Mouse (Mus musculus): ENCODE results near the gene Pecam1.

DNA sequence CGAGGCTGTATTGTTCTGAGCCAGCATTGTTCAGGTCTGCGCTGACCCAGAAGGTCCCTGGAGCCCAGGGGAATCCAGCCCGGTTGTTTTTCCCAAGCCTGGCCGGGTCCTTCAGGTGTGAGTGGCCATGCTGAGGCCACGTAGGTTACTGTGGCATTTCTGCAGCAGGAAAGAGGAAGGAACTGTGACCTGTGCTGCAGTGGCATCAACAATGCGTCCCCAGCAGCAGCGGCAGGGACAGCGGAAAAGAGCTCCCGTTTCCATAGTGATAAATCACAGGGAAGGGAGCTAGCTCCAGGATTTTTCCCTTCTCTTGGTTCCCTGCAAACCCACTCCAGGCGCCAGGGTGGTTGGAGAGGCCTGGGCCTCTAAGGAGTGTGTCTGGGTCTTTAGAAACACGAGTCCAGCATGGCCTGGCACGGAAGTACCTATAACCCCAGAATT is 13.2 kb downstream of the Pecam1 start:
- TF ChIP-seq CTCF (IDR thresholded peaks at IDR 0.05) (no peak), EP300 (IDR thresholded peaks at IDR 0.05) (no peak)

Data from lung, postnatal 0 days (tissue).